ENCODE assay signal across 8 mouse cellular contexts in genomic region chr2:25292856-25293255, GRCm38 (mm10). TPM values are rescaled to one million over a fixed set of nuclear protein-coding genes. Genes with fewer than 3 reads are reported as not detected.
DNase-seq lines count a peak whose midpoint lies in the region; ATAC-seq lines count a peak whose summit lies in the region.

No protein-coding gene starts in this region.

- no peak overlapping the region for H3K4me2 ChIP-seq in forebrain, embryonic 14.5 days (ENCODE audit: low read length)
- H3K4me2 ChIP-seq in forebrain, embryonic 16.5 days (ENCODE audit: low read length): no peak overlapping the region
- H3K4me2 ChIP-seq in kidney, embryonic 15.5 days: peak overlapping the region; percentile 61; the same call in 1 of the 2 replicates

- H3K36me3 ChIP-seq in forebrain, embryonic 14.5 days (ENCODE audit: control insufficient read depth, insufficient read depth, low read length): no peaks in the 10 kb centered on the region
- no peaks in the 10 kb centered on the region for H3K36me3 ChIP-seq in forebrain, embryonic 16.5 days (ENCODE audit: control insufficient read depth, insufficient read depth)
- no peaks in the 10 kb centered on the region for H3K36me3 ChIP-seq in kidney, embryonic 15.5 days

- no peaks in the 10 kb centered on the region for H3K4me1 ChIP-seq in forebrain, embryonic 14.5 days (ENCODE audit: control insufficient read depth, insufficient read depth, low read length)
- H3K4me1 ChIP-seq in forebrain, embryonic 16.5 days (replicated peaks; ENCODE audit: control insufficient read depth, insufficient read depth, low read length): peaks cover 28% of the 10 kb centered on the region
- peaks cover 30% of the 10 kb centered on the region for H3K4me1 ChIP-seq in kidney, embryonic 15.5 days

- 0% methylated on average over 1 of the region's 1 CpGs for WGBS in forebrain, embryonic 14.5 days
- WGBS in forebrain, embryonic 16.5 days: 0% methylated on average over 1 of the region's 1 CpGs
- WGBS in kidney, embryonic 15.5 days: 5% methylated on average over 1 of the region's 1 CpGs

- no peaks in the 10 kb centered on the region for H3K9me3 ChIP-seq in forebrain, embryonic 14.5 days (replicated peaks; ENCODE audit: control insufficient read depth, low read length)
- H3K9me3 ChIP-seq in forebrain, embryonic 16.5 days (ENCODE audit: control insufficient read depth, low read length): no peaks in the 10 kb centered on the region
- no peaks in the 10 kb centered on the region for H3K9me3 ChIP-seq in kidney, embryonic 15.5 days (replicated peaks)

- H3K9ac ChIP-seq in forebrain, embryonic 14.5 days (ENCODE audit: low read length): no peak overlapping the region
- H3K9ac ChIP-seq in forebrain, embryonic 16.5 days (replicated peaks; ENCODE audit: low read depth, low read length): no peak overlapping the region
- H3K9ac ChIP-seq in kidney, embryonic 15.5 days: 0 out of 2 replicates have a peak overlapping the region, but pooled peaks have one; percentile 17

- DNase-seq in forebrain, embryonic 14.5 days (ENCODE audit: low spot score): peak; percentile 69
- peak; percentile 80 for DNase-seq in ES-CJ7 (ENCODE audit: low read depth, low spot score)
- DNase-seq in cerebellum, adult 8-10 months: peak; percentile 83
- peak; percentile 72 to 80 for DNase-seq in gastrocnemius, postnatal 4 days (ENCODE audit: low spot score in 2 of 2)
- DNase-seq in lung, postnatal 10 days: peak; percentile 88
- DNase-seq in spleen, adult 18-20 months: peak; percentile 22 to 82

- H3K27me3 ChIP-seq in forebrain, embryonic 14.5 days (replicated peaks; ENCODE audit: control insufficient read depth, insufficient read depth, low read length): peaks cover 55% of the 10 kb centered on the region
- H3K27me3 ChIP-seq in forebrain, embryonic 16.5 days (replicated peaks; ENCODE audit: control insufficient read depth, insufficient read depth, low read length): peaks cover 62% of the 10 kb centered on the region
- H3K27me3 ChIP-seq in kidney, embryonic 15.5 days: peaks cover 91% of the 10 kb centered on the region

- no peak; the same call in 1 of the 2 replicates for ATAC-seq in forebrain, embryonic 14.5 days
- no peak; the same call in 1 of the 2 replicates for ATAC-seq in forebrain, embryonic 16.5 days
- no peak for ATAC-seq in kidney, embryonic 15.5 days (replicated peaks; ENCODE audit: low FRiP score)

- no peak overlapping the region for H3K27ac ChIP-seq in forebrain, embryonic 14.5 days (ENCODE audit: low read depth, low read length)
- no peak overlapping the region for H3K27ac ChIP-seq in forebrain, embryonic 16.5 days (ENCODE audit: low read length)
- H3K27ac ChIP-seq in kidney, embryonic 15.5 days: no peak overlapping the region

- no peak overlapping the region for H3K4me3 ChIP-seq in forebrain, embryonic 14.5 days (ENCODE audit: low read depth, low read length)
- no peak overlapping the region for H3K4me3 ChIP-seq in forebrain, embryonic 16.5 days (replicated peaks; ENCODE audit: low read length)
- H3K4me3 ChIP-seq in kidney, embryonic 15.5 days (replicated peaks): no peak overlapping the region

RNA-seq across cellular contexts. Expression of gene Lrrc26, which starts 3.1 kb away (rescaled TPM):
- 0.25 TPM in 1 of 2 replicates, not detected in the other for polyA plus RNA-seq in forebrain, embryonic 14.5 days (2014; fragmentation: Nextera tagmentation; extraction: Ambion mirVana)
- 0.21 TPM in 1 of 2 replicates, not detected in the other for polyA plus RNA-seq in forebrain, embryonic 16.5 days (2015; fragmentation: Nextera tagmentation; extraction: Ambion mirVana)
- not detected for total RNA-seq in gastrocnemius, postnatal 4 days (2021)
- polyA plus RNA-seq in kidney, embryonic 15.5 days (2015; fragmentation: Nextera tagmentation; extraction: Ambion mirVana): 0.46 TPM in 1 of 2 replicates, not detected in the other

RNA-seq across cellular contexts. Expression of gene Tmem210, which starts 4.9 kb away (rescaled TPM):
- not detected in 2 replicates for polyA plus RNA-seq in forebrain, embryonic 14.5 days (2014; fragmentation: Nextera tagmentation; extraction: Ambion mirVana)
- polyA plus RNA-seq in forebrain, embryonic 16.5 days (2015; fragmentation: Nextera tagmentation; extraction: Ambion mirVana): not detected in 2 replicates
- not detected for total RNA-seq in gastrocnemius, postnatal 4 days (2021)
- polyA plus RNA-seq in kidney, embryonic 15.5 days (2015; fragmentation: Nextera tagmentation; extraction: Ambion mirVana): not detected in 2 replicates

RNA-seq across cellular contexts. Expression of gene Anapc2, which starts 20.6 kb away (rescaled TPM):
- 105 and 123 TPM in 2 replicates for polyA plus RNA-seq in forebrain, embryonic 14.5 days (2014; fragmentation: Nextera tagmentation; extraction: Ambion mirVana)
- polyA plus RNA-seq in forebrain, embryonic 16.5 days (2015; fragmentation: Nextera tagmentation; extraction: Ambion mirVana): 150 and 159 TPM in 2 replicates
- 10 to 100 TPM; 64.9 to 69.0 TPM for total RNA-seq in gastrocnemius, postnatal 4 days (2021)
- 123 and 129 TPM in 2 replicates for polyA plus RNA-seq in kidney, embryonic 15.5 days (2015; fragmentation: Nextera tagmentation; extraction: Ambion mirVana)

RNA-seq across cellular contexts. Expression of gene Ssna1, which starts 20.6 kb away (rescaled TPM):
- polyA plus RNA-seq in forebrain, embryonic 14.5 days (2014; fragmentation: Nextera tagmentation; extraction: Ambion mirVana): 258 and 281 TPM in 2 replicates
- polyA plus RNA-seq in forebrain, embryonic 16.5 days (2015; fragmentation: Nextera tagmentation; extraction: Ambion mirVana): 199 and 204 TPM in 2 replicates
- 10 to 100 TPM; 55.9 to 58.1 TPM for total RNA-seq in gastrocnemius, postnatal 4 days (2021)
- 204 and 207 TPM in 2 replicates for polyA plus RNA-seq in kidney, embryonic 15.5 days (2015; fragmentation: Nextera tagmentation; extraction: Ambion mirVana)

RNA-seq across cellular contexts. Expression of gene Grin1, which starts 26.1 kb away (rescaled TPM):
- 17.0 and 21.1 TPM in 2 replicates for polyA plus RNA-seq in forebrain, embryonic 14.5 days (2014; fragmentation: Nextera tagmentation; extraction: Ambion mirVana)
- 19.0 and 29.4 TPM in 2 replicates for polyA plus RNA-seq in forebrain, embryonic 16.5 days (2015; fragmentation: Nextera tagmentation; extraction: Ambion mirVana)
- total RNA-seq in gastrocnemius, postnatal 4 days (2021): under 1 TPM; 0.17 to 0.26 TPM
- polyA plus RNA-seq in kidney, embryonic 15.5 days (2015; fragmentation: Nextera tagmentation; extraction: Ambion mirVana): 0.53 and 0.71 TPM in 2 replicates
